Mouse (Mus musculus): ENCODE results near the gene Prame.
"Not testable (repeated sequence)": the region's sequence is repeated elsewhere in the genome, so short reads cannot be mapped to it uniquely, and the experiment has no call there.

The Prame gene

GRCm38 (mm10) chrX:135627605-135628004 lies at the start of gene Prame:
TSS of gene Prame (minus strand) at chrX:135627705.
- DNase-seq (ENCODE audit: low read depth, low spot score), result no peak
- Histone ChIP-seq H3K36me3 (ENCODE audit: control insufficient read depth, insufficient read depth, low read length, poor library complexity, severe bottlenecking) (no peaks in the 10 kb centered on the region), H3K27me3 (ENCODE audit: control insufficient read depth, insufficient read depth, low read length, poor library complexity, severe bottlenecking) (no peaks in the 10 kb centered on the region)

- peak; percentile 37 for DNase-seq (ENCODE audit: low read depth, low spot score)
- no peaks in the 10 kb centered on the region for H3K27me3 ChIP-seq (ENCODE audit: control insufficient read depth, insufficient read depth, low read length, poor library complexity, severe bottlenecking)
- H3K36me3 ChIP-seq (ENCODE audit: control insufficient read depth, insufficient read depth, low read length, poor library complexity, severe bottlenecking), result no peaks in the 10 kb centered on the region
Measured at GRCm38 (mm10) chrX:135652173-135652772, 24.8 kb upstream of the Prame start.

DNA sequence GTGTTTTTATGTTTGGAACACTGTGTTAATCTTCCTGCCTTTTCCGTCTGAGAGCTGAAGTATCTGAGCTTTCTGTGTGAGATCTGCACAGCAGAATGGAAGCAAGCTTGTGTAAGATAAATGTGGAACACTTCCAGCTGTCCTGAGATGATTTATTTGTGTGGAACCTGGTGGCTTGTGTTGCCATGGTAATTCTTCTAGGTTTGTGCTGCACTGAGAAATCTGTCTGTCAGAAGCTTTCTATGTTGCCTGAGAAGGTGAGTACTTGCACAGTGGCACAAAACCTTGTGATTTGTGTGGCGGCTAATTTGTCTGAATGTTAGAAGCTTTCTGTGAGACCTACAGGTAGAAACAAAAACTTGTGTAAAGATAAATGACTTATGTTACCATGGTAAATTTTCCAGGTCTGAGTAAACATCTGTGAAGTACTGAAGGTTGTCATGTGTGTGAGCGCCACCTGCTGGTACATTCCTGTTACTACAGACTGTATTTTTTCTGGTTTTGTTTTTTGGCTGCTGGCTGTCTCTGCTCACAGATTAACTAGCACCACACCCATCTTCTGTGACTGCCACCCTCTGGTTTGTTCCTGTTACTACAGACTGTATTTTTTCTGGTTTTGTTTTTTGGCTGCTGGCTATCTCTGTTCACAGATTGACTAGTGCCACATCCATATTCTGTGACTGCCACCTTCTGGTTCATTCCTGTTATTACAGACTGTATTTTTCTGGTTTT lies 26.0 kb downstream of the Prame start:
- not testable (repeated sequence) for H3K36me3 ChIP-seq (ENCODE audit: control insufficient read depth, insufficient read depth, low read length, poor library complexity, severe bottlenecking); H3K27me3 ChIP-seq (ENCODE audit: control insufficient read depth, insufficient read depth, low read length, poor library complexity, severe bottlenecking)
- peak; percentile 40 for DNase-seq (ENCODE audit: low read depth, low spot score)

- no peak for DNase-seq (ENCODE audit: low read depth, low spot score)
- Histone ChIP-seq H3K36me3 (ENCODE audit: control insufficient read depth, insufficient read depth, low read length, poor library complexity, severe bottlenecking) (no peaks in the 10 kb centered on the region), H3K27me3 (ENCODE audit: control insufficient read depth, insufficient read depth, low read length, poor library complexity, severe bottlenecking) (no peaks in the 10 kb centered on the region)
Measured at GRCm38 (mm10) chrX:135598677-135599076, 28.8 kb downstream of the Prame start, which contains the start of gene Nxf7. TSS of gene Nxf7 (minus strand) at chrX:135598777.

DNA sequence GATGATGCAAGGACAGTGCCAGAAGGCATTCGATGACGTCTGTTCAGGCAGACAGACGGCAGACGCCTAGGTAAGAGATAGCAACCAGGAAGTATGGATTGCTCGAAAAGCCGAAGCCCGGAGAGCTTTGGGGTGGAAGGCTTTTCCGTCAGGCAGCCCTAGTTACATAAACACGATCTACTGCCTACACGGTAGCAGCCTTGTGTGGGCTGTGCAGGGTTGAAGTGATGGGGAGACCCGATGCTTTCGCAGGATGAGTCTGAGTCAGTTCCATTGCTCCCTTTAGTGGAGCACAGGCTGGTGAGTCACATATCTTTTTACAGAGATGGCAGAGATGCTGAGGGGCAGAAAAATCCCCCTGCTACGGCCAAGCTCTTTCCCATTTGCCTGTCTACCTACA lies 29.4 kb downstream of the Prame start:
- H3K27me3 ChIP-seq (ENCODE audit: control insufficient read depth, insufficient read depth, low read length, poor library complexity, severe bottlenecking), result no peaks in the 10 kb centered on the region
- no peaks in the 10 kb centered on the region for H3K36me3 ChIP-seq (ENCODE audit: control insufficient read depth, insufficient read depth, low read length, poor library complexity, severe bottlenecking)
- no peak for DNase-seq (ENCODE audit: low read depth, low spot score)

DNA sequence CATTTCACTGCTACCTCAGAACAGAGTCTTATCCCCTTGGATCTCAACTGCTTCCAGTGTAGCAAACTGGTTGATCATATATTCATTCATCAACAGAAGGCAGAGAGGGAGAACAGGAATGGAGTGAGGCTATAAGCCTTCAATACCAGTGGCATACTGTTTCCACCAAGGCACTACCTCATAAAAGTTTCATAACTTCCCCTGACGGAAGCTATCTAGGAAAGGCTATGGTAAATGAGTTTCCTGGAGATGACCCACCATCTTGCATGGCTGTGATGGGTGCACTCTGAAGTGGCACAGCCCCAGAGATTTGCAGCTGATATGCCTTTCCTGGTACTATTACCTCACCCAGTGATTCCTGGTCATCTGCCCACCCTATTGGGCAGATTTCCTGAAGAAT lies 51.1 kb downstream of the Prame start:
- no peaks in the 10 kb centered on the region for H3K36me3 ChIP-seq (ENCODE audit: control insufficient read depth, insufficient read depth, low read length, poor library complexity, severe bottlenecking)
- no peaks in the 10 kb centered on the region for H3K27me3 ChIP-seq (ENCODE audit: control insufficient read depth, insufficient read depth, low read length, poor library complexity, severe bottlenecking)
- DNase-seq (ENCODE audit: low read depth, low spot score), result no peak

GRCm38 (mm10) chrX:135574958-135575628 lies 52.4 kb downstream of the Prame start:
- H3K27me3 ChIP-seq (ENCODE audit: control insufficient read depth, insufficient read depth, low read length, poor library complexity, severe bottlenecking); H3K36me3 ChIP-seq (ENCODE audit: control insufficient read depth, insufficient read depth, low read length, poor library complexity, severe bottlenecking); DNase-seq (ENCODE audit: low read depth, low spot score): not testable (repeated sequence)

DNA sequence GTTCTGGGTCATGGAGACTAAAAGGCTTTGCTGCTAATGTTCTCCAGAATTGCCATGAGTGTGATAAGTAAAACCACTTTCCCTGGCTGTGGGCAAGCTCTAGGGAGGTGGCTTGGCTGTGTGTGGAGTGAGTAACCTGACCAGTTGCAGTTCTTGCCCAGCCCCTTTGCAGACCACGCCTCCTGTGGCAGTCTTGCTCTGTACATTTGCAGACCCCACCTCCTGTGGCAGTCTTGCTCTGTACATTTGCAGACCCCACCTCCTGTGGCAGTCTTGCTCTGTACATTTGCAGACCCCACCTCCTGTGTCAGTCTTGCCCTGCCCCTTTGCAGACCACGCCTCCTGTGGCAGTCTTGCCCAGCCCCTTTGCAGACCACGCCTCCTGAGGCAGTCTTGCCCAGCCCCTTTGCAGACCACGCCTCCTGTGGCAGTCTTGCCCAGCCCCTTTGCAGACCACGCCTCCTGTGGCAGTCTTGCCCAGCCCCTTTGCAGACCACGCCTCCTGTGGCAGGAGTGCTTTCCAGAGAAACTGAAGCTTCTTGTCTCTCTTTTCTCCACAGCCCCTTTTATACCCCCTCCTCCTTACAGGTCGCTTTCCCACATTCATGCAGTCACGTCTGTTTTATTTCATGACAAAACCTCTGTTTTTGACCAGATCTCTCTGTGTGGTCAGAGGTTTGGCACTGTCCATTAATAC lies 53.1 kb downstream of the Prame start:
- H3K27me3 ChIP-seq (ENCODE audit: control insufficient read depth, insufficient read depth, low read length, poor library complexity, severe bottlenecking); H3K36me3 ChIP-seq (ENCODE audit: control insufficient read depth, insufficient read depth, low read length, poor library complexity, severe bottlenecking); DNase-seq (ENCODE audit: low read depth, low spot score): not testable (repeated sequence)

GRCm38 (mm10) chrX:135569467-135569866 lies 58.0 kb downstream of the Prame start:
- DNase-seq (ENCODE audit: low read depth, low spot score), result peak; percentile 60
- H3K27me3 ChIP-seq (ENCODE audit: control insufficient read depth, insufficient read depth, low read length, poor library complexity, severe bottlenecking); H3K36me3 ChIP-seq (ENCODE audit: control insufficient read depth, insufficient read depth, low read length, poor library complexity, severe bottlenecking): not testable (repeated sequence)

DNA sequence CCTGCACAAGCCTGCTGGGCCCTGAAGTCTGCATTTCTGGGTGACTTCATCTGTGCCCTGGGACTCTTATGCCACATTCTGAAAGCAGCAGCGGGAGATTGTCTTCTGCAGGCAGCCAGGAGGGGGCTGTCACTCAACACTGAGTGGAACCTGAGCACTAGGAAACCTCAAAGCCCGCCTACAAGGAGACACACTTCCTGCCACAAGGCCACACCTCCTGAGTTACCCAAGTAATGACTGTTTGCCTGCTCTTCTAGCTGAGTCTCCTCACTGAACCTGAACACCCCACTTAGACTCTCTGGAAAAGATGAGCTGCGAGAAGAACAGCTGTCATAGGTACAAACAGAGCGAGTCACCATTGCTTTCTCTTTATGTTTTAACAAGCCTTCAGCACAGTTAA lies 62.6 kb downstream of the Prame start:
- not testable (repeated sequence) for H3K27me3 ChIP-seq (ENCODE audit: control insufficient read depth, insufficient read depth, low read length, poor library complexity, severe bottlenecking); H3K36me3 ChIP-seq (ENCODE audit: control insufficient read depth, insufficient read depth, low read length, poor library complexity, severe bottlenecking)
- peak; percentile 22 for DNase-seq (ENCODE audit: low read depth, low spot score)

Data from splenic B cell, adult 2 months (primary cell).